Mouse (Mus musculus): ENCODE results near the gene Prdm8.
A peak's percentile ranks its signal among the peaks of the same experiment; 100 is the strongest.

Prdm8 gene

GRCm38 (mm10) chr5:98184971-98185805 is 18.2 kb downstream of the Prdm8 start:
- peak; percentile 80 for DNase-seq

GRCm38 (mm10) chr5:98185806-98186751 is 19.1 kb downstream of the Prdm8 start:
- DNase-seq, result peak; percentile 47

- DNase-seq, result no peak
Measured at GRCm38 (mm10) chr5:98189181-98190180, 22.5 kb downstream of the Prdm8 start.

GRCm38 (mm10) chr5:98192295-98192983 is 25.4 kb downstream of the Prdm8 start:
- no peak for DNase-seq

GRCm38 (mm10) chr5:98194959-98195358 is 28.0 kb downstream of the Prdm8 start:
- no peak for DNase-seq

- DNase-seq, result no peak
Measured at GRCm38 (mm10) chr5:98198412-98199218, 31.6 kb downstream of the Prdm8 start.

- DNase-seq, result no peak
Measured at GRCm38 (mm10) chr5:98199219-98199552, 32.2 kb downstream of the Prdm8 start.

- no peak for DNase-seq
Measured at GRCm38 (mm10) chr5:98201606-98202005, 34.6 kb downstream of the Prdm8 start.

- DNase-seq, result no peak
Measured at GRCm38 (mm10) chr5:98202996-98203395, 36.0 kb downstream of the Prdm8 start.

GRCm38 (mm10) chr5:98212501-98212900 is 45.5 kb downstream of the Prdm8 start:
- DNase-seq, result no peak

GRCm38 (mm10) chr5:98221956-98222355 is 55.0 kb downstream of the Prdm8 start:
- no peak for DNase-seq

- DNase-seq, result no peak
Measured at GRCm38 (mm10) chr5:98226710-98227109, 59.7 kb downstream of the Prdm8 start.

GRCm38 (mm10) chr5:98229456-98229855 is 62.5 kb downstream of the Prdm8 start:
- DNase-seq, result no peak

GRCm38 (mm10) chr5:98238466-98238865 is 71.5 kb downstream of the Prdm8 start:
- no peak for DNase-seq

All from right cerebral cortex, postnatal 14 days (tissue).